Mouse (Mus musculus) forebrain, postnatal 0 days (tissue): ENCODE measurements around the gene Shisal2a. TPM values are rescaled to one million over a fixed set of nuclear protein-coding genes. Genes with fewer than 3 reads are reported as not detected.
"Not testable (repeated sequence)": the region's sequence is repeated elsewhere in the genome, so short reads cannot be mapped to it uniquely, and the experiment has no call there.

ENCODE experiments used
- ATAC-seq: fragments of 200-750 bp; cut with Nextera tagmentation; 2 replicates; pipeline ENCODE4 v1.8.0; 2017; ENCODE audit warnings: mild to moderate bottlenecking, moderate library complexity
- DNase-seq: peaks from one replicate; pipeline ENCODE4 v3.0.0-alpha.2; 2015
- H3K27ac ChIP-seq: fragments of 300-500 bp; sonication (generic); 2 replicates; pipeline ENCODE4 v1.5.1; 2014; ENCODE audit warnings: low read depth, mild to moderate bottlenecking, antibody characterized with exemption, low read length, moderate library complexity, mixed read lengths
- H3K27me3 ChIP-seq: fragments of 300-500 bp; sonication (generic); 2 replicates; pipeline ENCODE4 v1.6.1; 2014; ENCODE audit warnings: mild to moderate bottlenecking, low read length, mixed read lengths; ENCODE audit not compliant: insufficient read depth
- H3K36me3 ChIP-seq: fragments of 300-500 bp; sonication (generic); 2 replicates; pipeline ENCODE4 v1.6.1; 2014; ENCODE audit warnings: mild to moderate bottlenecking, moderate library complexity; ENCODE audit not compliant: insufficient read depth
- H3K4me1 ChIP-seq: fragments of 300-500 bp; sonication (generic); 2 replicates; pipeline ENCODE4 v1.6.1; 2014; ENCODE audit warnings: antibody characterized with exemption; ENCODE audit not compliant: insufficient read depth
- H3K4me2 ChIP-seq: fragments of 300-500 bp; sonication (generic); 2 replicates; pipeline ENCODE4 v1.6.1; 2014; ENCODE audit warnings: low read depth, mild to moderate bottlenecking, moderate library complexity
- H3K4me3 ChIP-seq: fragments of 300-500 bp; sonication (generic); 2 replicates; pipeline ENCODE4 v1.5.1; 2014; ENCODE audit warnings: low read depth, low read length, mixed read lengths
- H3K9ac ChIP-seq: fragments of 300-500 bp; sonication (generic); 2 replicates; pipeline ENCODE4 v1.6.1; 2014; ENCODE audit warnings: mild to moderate bottlenecking
- H3K9me3 ChIP-seq: fragments of 300-500 bp; sonication (generic); 2 replicates; pipeline ENCODE4 v1.6.1; 2016; ENCODE audit warnings: low read length
- CTCF ChIP-seq: sonication (generic); IDR thresholded peaks from 2 replicates; pipeline ENCODE4 v1.5.1; 2016; ENCODE audit warnings: antibody characterized with exemption, control low read depth, low read depth
- WGBS: fragments of 180-500 bp; shearing (Covaris S2); extraction: QIAGEN DNeasy Blood & Tissue Kit; methylation state at CpG from one replicate; pipeline ENCODE4 v1.1.7; 2014; 5-methylcytosine and 5-hydroxymethylcytosine counted together
- polyA plus RNA-seq: library from polyadenylated mRNA; unstranded; fragments of >200 nt; fragmentation: Nextera tagmentation; extraction: Ambion mirVana; gene quantifications from 2 replicates; pipeline ENCODE4 v1.2.1, GENCODE M21; 2015
- total RNA-seq: library from RNA; depleted of rRNA; stranded (reverse); fragments of >200 nt; gene quantifications from 2 replicates; pipeline ENCODE4 v1.2.3, GENCODE M21; 2014

The Shisal2a gene
- total and polyA plus RNA-seq, 2 experiments from 2014 or later = 1.9 to 4.9 TPM

DNA sequence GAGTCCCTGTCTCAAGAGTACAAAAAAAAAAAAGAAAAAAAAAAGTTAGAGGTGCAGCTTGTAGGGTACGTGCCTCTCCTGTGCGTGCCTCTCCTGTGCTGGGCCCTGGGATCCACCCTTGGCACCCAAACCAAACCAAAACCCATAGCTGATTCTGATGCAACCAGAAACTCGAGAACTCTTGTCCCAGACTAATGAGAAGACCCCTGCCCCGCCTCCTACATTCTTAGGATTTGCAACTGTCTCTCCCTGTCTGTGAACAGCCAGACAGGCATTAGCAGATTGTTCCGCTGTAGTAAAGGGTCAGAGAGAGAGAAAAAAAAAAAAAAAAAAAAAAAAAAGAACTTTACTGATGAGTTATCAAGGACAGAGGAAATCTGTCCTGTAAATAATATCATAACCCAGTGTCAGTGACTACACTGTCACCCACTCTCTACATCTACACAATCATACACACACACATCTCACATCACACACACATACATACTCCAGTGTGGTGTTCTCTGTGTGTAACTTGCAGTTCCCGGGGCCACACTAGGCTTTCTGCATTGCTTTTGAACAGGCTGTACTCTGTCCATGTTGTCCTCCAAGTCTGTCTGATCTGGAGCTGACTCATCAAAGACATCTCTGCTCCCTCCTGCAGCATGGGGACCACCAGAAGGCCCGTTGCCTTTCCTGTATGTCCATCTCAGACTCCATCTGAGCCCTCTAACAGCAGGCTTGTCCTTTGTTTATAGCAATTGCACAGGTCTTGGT, 19.6 kb downstream of the Shisal2a start:
- 28% methylated on average over 7 of the region's 7 CpGs for WGBS
- H3K4me3 ChIP-seq = no peak overlapping the region
- H3K36me3 ChIP-seq = no peaks in the 10 kb centered on the region
- peaks cover 30% of the 10 kb centered on the region for H3K4me1 ChIP-seq
- no peak overlapping the region for H3K9ac ChIP-seq
- H3K27me3 ChIP-seq = no peaks in the 10 kb centered on the region
- 0 out of 2 replicates have a peak overlapping the region, but pooled peaks have one; percentile 52 for H3K27ac ChIP-seq
- TF ChIP-seq CTCF = no peak
- DNase-seq (no peak), ATAC-seq (no peak)
- no peaks in the 10 kb centered on the region for H3K9me3 ChIP-seq
- no peak overlapping the region for H3K4me2 ChIP-seq

- ATAC-seq = peak; percentile 7; the same call in 1 of the 2 replicates
- no peak for TF ChIP-seq CTCF
Observed at GRCm38 (mm10) chr4:108362321-108363261, 20.6 kb downstream of the Shisal2a start.

GRCm38 (mm10) chr4:108360136-108361055, 22.8 kb downstream of the Shisal2a start:
- H3K9ac ChIP-seq = peak overlapping the region; percentile 48
- H3K4me3 ChIP-seq = peak overlapping the region; percentile 21
- no peaks in the 10 kb centered on the region for H3K36me3 ChIP-seq
- H3K9me3 ChIP-seq = no peaks in the 10 kb centered on the region
- H3K4me1 ChIP-seq = peaks cover 31% of the 10 kb centered on the region
- TF ChIP-seq CTCF = 0 out of 2 replicates have a peak, but pooled peaks have one; percentile 4
- ATAC-seq = peak; percentile 97
- peak overlapping the region; percentile 97 for H3K27ac ChIP-seq
- peak; percentile 97 for DNase-seq
- H3K4me2 ChIP-seq = peak overlapping the region; percentile 43
- WGBS = 5% methylated on average over 28 of the region's 28 CpGs
- H3K27me3 ChIP-seq = no peaks in the 10 kb centered on the region

More at GRCm38 (mm10) chr4:108362321-108363261, 20.6 kb downstream of the Shisal2a start:
- peak overlapping the region; percentile 52 for H3K27ac ChIP-seq
- H3K36me3 ChIP-seq = no peaks in the 10 kb centered on the region
- peak; percentile 45 for DNase-seq
- no peaks in the 10 kb centered on the region for H3K9me3 ChIP-seq
- 0 out of 2 replicates have a peak overlapping the region, but pooled peaks have one; percentile 18 for H3K9ac ChIP-seq
- H3K4me3 ChIP-seq = no peak overlapping the region
- WGBS = 4% methylated on average over 18 of the region's 18 CpGs
- H3K27me3 ChIP-seq = no peaks in the 10 kb centered on the region
- no peak overlapping the region for H3K4me2 ChIP-seq
- peaks cover 31% of the 10 kb centered on the region for H3K4me1 ChIP-seq

- no peak for ATAC-seq
- no peak overlapping the region for H3K4me3 ChIP-seq
- peak overlapping the region; percentile 97 for H3K27ac ChIP-seq
- DNase-seq = no peak
- no peak overlapping the region for H3K4me2 ChIP-seq
- no peak overlapping the region for H3K9ac ChIP-seq
- no peaks in the 10 kb centered on the region for H3K27me3 ChIP-seq
- H3K36me3 ChIP-seq = no peaks in the 10 kb centered on the region
- 18% methylated on average over 4 of the region's 4 CpGs for WGBS
- H3K9me3 ChIP-seq = no peaks in the 10 kb centered on the region
- H3K4me1 ChIP-seq = peaks cover 31% of the 10 kb centered on the region
- no peak for TF ChIP-seq CTCF
Observed at GRCm38 (mm10) chr4:108358498-108358897, 24.7 kb downstream of the Shisal2a start.

- H3K4me3 ChIP-seq = no peak overlapping the region
- H3K4me2 ChIP-seq = no peak overlapping the region
- H3K4me1 ChIP-seq = peaks cover 25% of the 10 kb centered on the region
- H3K27me3 ChIP-seq = no peaks in the 10 kb centered on the region
- ATAC-seq (no peak), DNase-seq (no peak)
- H3K9me3 ChIP-seq = no peaks in the 10 kb centered on the region
- H3K27ac ChIP-seq = no peak overlapping the region
- no peak for TF ChIP-seq CTCF
- H3K9ac ChIP-seq = no peak overlapping the region
- H3K36me3 ChIP-seq = no peaks in the 10 kb centered on the region
- 94% methylated on average over 8 of the region's 8 CpGs for WGBS
Observed at GRCm38 (mm10) chr4:108357458-108357857, 25.7 kb downstream of the Shisal2a start.

- H3K4me1 ChIP-seq, H3K9me3 ChIP-seq, H3K4me2 ChIP-seq, H3K4me3 ChIP-seq, H3K27ac ChIP-seq, H3K9ac ChIP-seq, H3K36me3 ChIP-seq, DNase-seq, H3K27me3 ChIP-seq, ATAC-seq: not testable (repeated sequence)
Observed at GRCm38 (mm10) chr4:108353591-108353990, 29.6 kb downstream of the Shisal2a start.
